Mouse (Mus musculus): ENCODE data around the gene Cacnb2. TPM values are rescaled to one million over a fixed set of nuclear protein-coding genes. Genes with fewer than 3 reads are reported as not detected.
A peak's percentile ranks its signal among the peaks of the same experiment; 100 is the strongest.
"Not testable (repeated sequence)": the region's sequence is repeated elsewhere in the genome, so short reads cannot be mapped to it uniquely, and the experiment has no call there.

The Cacnb2 gene
- polyA plus RNA-seq, 1 experiment from 2014 or later: 12.7 TPM

- H3K9me3 ChIP-seq (ENCODE audit: control insufficient read depth, low read length); H3K4me2 ChIP-seq (ENCODE audit: low read depth, low read length); H3K4me3 ChIP-seq (ENCODE audit: low read depth, low read length); H3K9ac ChIP-seq (replicated peaks; ENCODE audit: low read depth, low read length); ATAC-seq (ENCODE audit: low read depth); H3K27ac ChIP-seq (ENCODE audit: low read depth, low read length); H3K36me3 ChIP-seq (ENCODE audit: control insufficient read depth, insufficient read depth, low read length); H3K4me1 ChIP-seq (ENCODE audit: control insufficient read depth, insufficient read depth, low read length); H3K27me3 ChIP-seq (ENCODE audit: control insufficient read depth, insufficient read depth, low read length): not testable (repeated sequence)
- 97% methylated on average over 12 of the region's 13 CpGs for WGBS
Measured at GRCm38 (mm10) chr2:14726601-14727000, 123.7 kb downstream of the Cacnb2 start.

- 28% methylated on average over 9 of the region's 9 CpGs for WGBS
- Histone ChIP-seq H3K9me3 (ENCODE audit: control insufficient read depth, low read length) (no peaks in the 10 kb centered on the region), H3K4me2 (ENCODE audit: low read depth, low read length) (peak overlapping the region; percentile 42; the same call in 1 of the 2 replicates), H3K27me3 (ENCODE audit: control insufficient read depth, insufficient read depth, low read length) (no peaks in the 10 kb centered on the region), H3K27ac (ENCODE audit: low read depth, low read length) (peak overlapping the region; percentile 25; the same call in 1 of the 2 replicates), H3K9ac (replicated peaks; ENCODE audit: low read depth, low read length) (no peak overlapping the region), H3K4me3 (ENCODE audit: low read depth, low read length) (no peak overlapping the region), H3K36me3 (ENCODE audit: control insufficient read depth, insufficient read depth, low read length) (no peaks in the 10 kb centered on the region), H3K4me1 (ENCODE audit: control insufficient read depth, insufficient read depth, low read length) (0 out of 2 replicates have a peak, but pooled peaks cover 2% of the 10 kb centered on the region)
- ATAC-seq (ENCODE audit: low read depth): peak; percentile 66
Measured at GRCm38 (mm10) chr2:14738927-14739326, 136.0 kb downstream of the Cacnb2 start.

- ATAC-seq (ENCODE audit: low read depth): peak; percentile 50; the same call in 1 of the 2 replicates
- Histone ChIP-seq H3K4me1 (ENCODE audit: control insufficient read depth, insufficient read depth, low read length) (0 out of 2 replicates have a peak, but pooled peaks cover 2% of the 10 kb centered on the region), H3K4me2 (ENCODE audit: low read depth, low read length) (peak overlapping the region; percentile 42), H3K27ac (ENCODE audit: low read depth, low read length) (no peak overlapping the region), H3K4me3 (ENCODE audit: low read depth, low read length) (no peak overlapping the region), H3K36me3 (ENCODE audit: control insufficient read depth, insufficient read depth, low read length) (no peaks in the 10 kb centered on the region), H3K27me3 (ENCODE audit: control insufficient read depth, insufficient read depth, low read length) (no peaks in the 10 kb centered on the region), H3K9ac (replicated peaks; ENCODE audit: low read depth, low read length) (no peak overlapping the region; the same call in 1 of the 2 replicates), H3K9me3 (ENCODE audit: control insufficient read depth, low read length) (no peaks in the 10 kb centered on the region)
- 76% methylated on average over 15 of the region's 15 CpGs for WGBS
Measured at GRCm38 (mm10) chr2:14739510-14739909, 136.6 kb downstream of the Cacnb2 start.

GRCm38 (mm10) chr2:14740359-14740758 lies 137.5 kb downstream of the Cacnb2 start:
- Histone ChIP-seq H3K9ac (replicated peaks; ENCODE audit: low read depth, low read length) (0 out of 2 replicates have a peak overlapping the region, but pooled peaks have one; percentile 1), H3K27ac (ENCODE audit: low read depth, low read length) (peak overlapping the region; percentile 67), H3K9me3 (ENCODE audit: control insufficient read depth, low read length) (no peaks in the 10 kb centered on the region), H3K4me1 (ENCODE audit: control insufficient read depth, insufficient read depth, low read length) (0 out of 2 replicates have a peak, but pooled peaks cover 2% of the 10 kb centered on the region), H3K27me3 (ENCODE audit: control insufficient read depth, insufficient read depth, low read length) (no peaks in the 10 kb centered on the region), H3K36me3 (ENCODE audit: control insufficient read depth, insufficient read depth, low read length) (no peaks in the 10 kb centered on the region), H3K4me2 (ENCODE audit: low read depth, low read length) (peak overlapping the region; percentile 42), H3K4me3 (ENCODE audit: low read depth, low read length) (peak overlapping the region; percentile 13; the same call in 1 of the 2 replicates)
- 22% methylated on average over 7 of the region's 7 CpGs for WGBS
- ATAC-seq (ENCODE audit: low read depth): peak; percentile 70

GRCm38 (mm10) chr2:14744761-14745160 lies 141.9 kb downstream of the Cacnb2 start:
- 78% methylated on average over 1 of the region's 1 CpGs for WGBS
- Histone ChIP-seq H3K27me3 (ENCODE audit: control insufficient read depth, insufficient read depth, low read length) (no peaks in the 10 kb centered on the region), H3K27ac (ENCODE audit: low read depth, low read length) (no peak overlapping the region), H3K9me3 (ENCODE audit: control insufficient read depth, low read length) (no peaks in the 10 kb centered on the region), H3K4me3 (ENCODE audit: low read depth, low read length) (no peak overlapping the region), H3K9ac (replicated peaks; ENCODE audit: low read depth, low read length) (no peak overlapping the region), H3K4me2 (ENCODE audit: low read depth, low read length) (no peak overlapping the region), H3K4me1 (ENCODE audit: control insufficient read depth, insufficient read depth, low read length) (no peaks in the 10 kb centered on the region), H3K36me3 (ENCODE audit: control insufficient read depth, insufficient read depth, low read length) (no peaks in the 10 kb centered on the region)
- no peak for ATAC-seq (ENCODE audit: low read depth)

- 80% methylated on average over 4 of the region's 4 CpGs for WGBS
Measured at GRCm38 (mm10) chr2:14762846-14763245, 160.0 kb downstream of the Cacnb2 start.

GRCm38 (mm10) chr2:14763931-14764330 lies 161.0 kb downstream of the Cacnb2 start:
- H3K9ac ChIP-seq (replicated peaks; ENCODE audit: low read depth, low read length): no peak overlapping the region
- H3K36me3 ChIP-seq (ENCODE audit: control insufficient read depth, insufficient read depth, low read length): no peaks in the 10 kb centered on the region
- H3K9me3 ChIP-seq (ENCODE audit: control insufficient read depth, low read length): no peaks in the 10 kb centered on the region
- no peaks in the 10 kb centered on the region for H3K27me3 ChIP-seq (ENCODE audit: control insufficient read depth, insufficient read depth, low read length)
- H3K4me3 ChIP-seq (ENCODE audit: low read depth, low read length): no peak overlapping the region
- H3K4me1 ChIP-seq (ENCODE audit: control insufficient read depth, insufficient read depth, low read length): no peaks in the 10 kb centered on the region
- H3K27ac ChIP-seq (ENCODE audit: low read depth, low read length): no peak overlapping the region
- 85% methylated on average over 6 of the region's 6 CpGs for WGBS
- H3K4me2 ChIP-seq (ENCODE audit: low read depth, low read length): no peak overlapping the region
- no peak for ATAC-seq (ENCODE audit: low read depth)

More at GRCm38 (mm10) chr2:14762846-14763245, 160.0 kb downstream of the Cacnb2 start:
- Histone ChIP-seq H3K36me3 (ENCODE audit: control insufficient read depth, insufficient read depth, low read length) (no peaks in the 10 kb centered on the region), H3K27ac (ENCODE audit: low read depth, low read length) (no peak overlapping the region), H3K4me3 (ENCODE audit: low read depth, low read length) (no peak overlapping the region), H3K4me2 (ENCODE audit: low read depth, low read length) (no peak overlapping the region), H3K4me1 (ENCODE audit: control insufficient read depth, insufficient read depth, low read length) (no peaks in the 10 kb centered on the region), H3K9me3 (ENCODE audit: control insufficient read depth, low read length) (no peaks in the 10 kb centered on the region), H3K9ac (replicated peaks; ENCODE audit: low read depth, low read length) (no peak overlapping the region), H3K27me3 (ENCODE audit: control insufficient read depth, insufficient read depth, low read length) (no peaks in the 10 kb centered on the region)
- ATAC-seq (ENCODE audit: low read depth): no peak

- Histone ChIP-seq H3K9me3 (ENCODE audit: control insufficient read depth, low read length) (no peaks in the 10 kb centered on the region), H3K9ac (replicated peaks; ENCODE audit: low read depth, low read length) (no peak overlapping the region), H3K4me1 (ENCODE audit: control insufficient read depth, insufficient read depth, low read length) (no peaks in the 10 kb centered on the region), H3K4me2 (ENCODE audit: low read depth, low read length) (no peak overlapping the region), H3K27ac (ENCODE audit: low read depth, low read length) (no peak overlapping the region), H3K4me3 (ENCODE audit: low read depth, low read length) (no peak overlapping the region), H3K27me3 (ENCODE audit: control insufficient read depth, insufficient read depth, low read length) (no peaks in the 10 kb centered on the region), H3K36me3 (ENCODE audit: control insufficient read depth, insufficient read depth, low read length) (no peaks in the 10 kb centered on the region)
- no peak for ATAC-seq (ENCODE audit: low read depth)
- 96% methylated on average over 1 of the region's 1 CpGs for WGBS
Measured at GRCm38 (mm10) chr2:14769448-14769847, 166.6 kb downstream of the Cacnb2 start.

GRCm38 (mm10) chr2:14770635-14771034 lies 167.7 kb downstream of the Cacnb2 start:
- Histone ChIP-seq H3K4me3 (ENCODE audit: low read depth, low read length) (no peak overlapping the region), H3K9me3 (ENCODE audit: control insufficient read depth, low read length) (no peaks in the 10 kb centered on the region), H3K4me2 (ENCODE audit: low read depth, low read length) (no peak overlapping the region), H3K27me3 (ENCODE audit: control insufficient read depth, insufficient read depth, low read length) (no peaks in the 10 kb centered on the region), H3K36me3 (ENCODE audit: control insufficient read depth, insufficient read depth, low read length) (no peaks in the 10 kb centered on the region), H3K9ac (replicated peaks; ENCODE audit: low read depth, low read length) (no peak overlapping the region), H3K27ac (ENCODE audit: low read depth, low read length) (no peak overlapping the region), H3K4me1 (ENCODE audit: control insufficient read depth, insufficient read depth, low read length) (no peaks in the 10 kb centered on the region)
- ATAC-seq (ENCODE audit: low read depth): no peak
- 92% methylated on average over 4 of the region's 4 CpGs for WGBS

All from neural tube, embryonic 14.5 days (tissue).